Mouse (Mus musculus) forebrain, embryonic 15.5 days (tissue): ENCODE measurements around the gene Gm13290. TPM values are rescaled to one million over a fixed set of nuclear protein-coding genes. Genes with fewer than 3 reads are reported as not detected.
"Not testable (repeated sequence)": the region's sequence is repeated elsewhere in the genome, so short reads cannot be mapped to it uniquely, and the experiment has no call there.

Experiments used
- ATAC-seq: fragments of 200-750 bp; cut with Nextera tagmentation; replicated peaks from 2 replicates; pipeline ENCODE4 v1.8.0; 2017; ENCODE audit warnings: mild to moderate bottlenecking, moderate TSS enrichment, moderate library complexity
- H3K27ac ChIP-seq: fragments of 300-500 bp; sonication (generic); replicated peaks from 2 replicates; pipeline ENCODE4 v1.5.1; 2015; ENCODE audit warnings: mild to moderate bottlenecking, inconsistent platforms
- H3K27me3 ChIP-seq: fragments of 300-500 bp; sonication (generic); 2 replicates; pipeline ENCODE4 v1.6.1; 2015; ENCODE audit warnings: inconsistent platforms
- H3K36me3 ChIP-seq: fragments of 300-500 bp; sonication (generic); 2 replicates; pipeline ENCODE4 v1.6.1; 2015; ENCODE audit warnings: mild to moderate bottlenecking, inconsistent platforms
- H3K4me1 ChIP-seq: fragments of 300-500 bp; sonication (generic); 2 replicates; pipeline ENCODE4 v1.6.1; 2015; ENCODE audit warnings: inconsistent platforms
- H3K4me2 ChIP-seq: fragments of 300-500 bp; sonication (generic); replicated peaks from 2 replicates; pipeline ENCODE4 v1.6.1; 2015; ENCODE audit warnings: mild to moderate bottlenecking, inconsistent platforms
- H3K4me3 ChIP-seq: fragments of 300-500 bp; sonication (generic); 2 replicates; pipeline ENCODE4 v1.5.1; 2015; ENCODE audit warnings: mild to moderate bottlenecking, inconsistent platforms
- H3K9ac ChIP-seq: fragments of 300-500 bp; sonication (generic); replicated peaks from 2 replicates; pipeline ENCODE4 v1.6.1; 2015; ENCODE audit warnings: mild to moderate bottlenecking, inconsistent platforms
- H3K9me3 ChIP-seq: fragments of 300-500 bp; sonication (generic); 2 replicates; pipeline ENCODE4 v1.6.1; 2016; ENCODE audit warnings: inconsistent platforms
- WGBS: fragments of 180-500 bp; shearing (Covaris S2); methylation state at CpG from one replicate; pipeline ENCODE4 v1.1.7; 2015; ENCODE audit warnings: mixed read lengths; 5-methylcytosine and 5-hydroxymethylcytosine counted together
- polyA plus RNA-seq: library from polyadenylated mRNA; unstranded; fragments of >200 nt; fragmentation: Nextera tagmentation; extraction: Ambion mirVana; gene quantifications from 2 replicates; pipeline ENCODE4 v1.2.1, GENCODE M21; 2015

The Gm13290 gene
- polyA plus RNA-seq, 1 experiment from 2014 or later: not detected

- not testable (repeated sequence) for H3K4me1 ChIP-seq, H3K27me3 ChIP-seq, H3K36me3 ChIP-seq, H3K4me3 ChIP-seq, H3K9me3 ChIP-seq, ATAC-seq, H3K9ac ChIP-seq, H3K27ac ChIP-seq, H3K4me2 ChIP-seq
- WGBS: 0% methylated on average over 7 of the region's 28 CpGs
These were observed 14.8 kb downstream of the Gm13290 start, which contains the start of gene Gm13277 for GRCm38 (mm10) chr4:88788402-88788801. TSS of gene Gm13277 (plus strand) at chr4:88788632.

- not testable (repeated sequence) for H3K4me1 ChIP-seq, H3K36me3 ChIP-seq
- no CpG with 5 or more reads among the region's 28 CpGs for WGBS
These were observed 17.6 kb downstream of the Gm13290 start, which contains the start of gene Gm13278 for GRCm38 (mm10) chr4:88791250-88791649. TSS of gene Gm13278 (plus strand) at chr4:88791550.

GRCm38 (mm10) chr4:88793936-88794675 is 20.5 kb downstream of the Gm13290 start, which contains the start of gene Gm13275:
TSS of gene Gm13275 (plus strand) at chr4:88794487.
- H3K4me2 ChIP-seq, H3K4me3 ChIP-seq, H3K27me3 ChIP-seq, ATAC-seq, H3K27ac ChIP-seq, H3K9ac ChIP-seq, H3K4me1 ChIP-seq, H3K9me3 ChIP-seq, H3K36me3 ChIP-seq: not testable (repeated sequence)
- WGBS: 0% methylated on average over 15 of the region's 52 CpGs

More at GRCm38 (mm10) chr4:88791250-88791649, 17.6 kb downstream of the Gm13290 start, which contains the start of gene Gm13278:
- not testable (repeated sequence) for ATAC-seq, H3K4me2 ChIP-seq, H3K27me3 ChIP-seq, H3K4me3 ChIP-seq, H3K9ac ChIP-seq, H3K9me3 ChIP-seq, H3K27ac ChIP-seq

- H3K4me2 ChIP-seq, H3K4me3 ChIP-seq, H3K4me1 ChIP-seq, H3K27me3 ChIP-seq, H3K27ac ChIP-seq, H3K36me3 ChIP-seq, H3K9me3 ChIP-seq, ATAC-seq, H3K9ac ChIP-seq: not testable (repeated sequence)
- no CpG with 5 or more reads among the region's 28 CpGs for WGBS
These were observed 23.5 kb downstream of the Gm13290 start, which contains the start of gene Gm13279 for GRCm38 (mm10) chr4:88797097-88797496. TSS of gene Gm13279 (plus strand) at chr4:88797397.

- H3K4me1 ChIP-seq, H3K27me3 ChIP-seq, H3K9me3 ChIP-seq, H3K9ac ChIP-seq, H3K27ac ChIP-seq, H3K4me3 ChIP-seq, ATAC-seq, H3K4me2 ChIP-seq, H3K36me3 ChIP-seq: not testable (repeated sequence)
- WGBS: 18% methylated on average over 5 of the region's 7 CpGs
These were observed 25.7 kb downstream of the Gm13290 start, which contains the start of gene Gm13285 for GRCm38 (mm10) chr4:88799365-88799764. TSS of gene Gm13285 (plus strand) at chr4:88799665.

- no CpG with 5 or more reads among the region's 29 CpGs for WGBS
- not testable (repeated sequence) for ATAC-seq, H3K4me3 ChIP-seq, H3K27ac ChIP-seq, H3K4me2 ChIP-seq, H3K27me3 ChIP-seq, H3K9ac ChIP-seq, H3K4me1 ChIP-seq, H3K9me3 ChIP-seq, H3K36me3 ChIP-seq
These were observed 29.3 kb downstream of the Gm13290 start, which contains the start of gene Gm13287 for GRCm38 (mm10) chr4:88802954-88803353. TSS of gene Gm13287 (plus strand) at chr4:88803254.

- H3K27ac ChIP-seq, H3K36me3 ChIP-seq, H3K27me3 ChIP-seq, ATAC-seq, H3K9me3 ChIP-seq, H3K9ac ChIP-seq, H3K4me1 ChIP-seq: not testable (repeated sequence)
- Histone ChIP-seq H3K4me3 (peak within 1 kb of the TSS; percentile 30), H3K4me2 (peak within 1 kb of the TSS; percentile 42)
- no CpG with 5 or more reads among the region's 8 CpGs for WGBS
These were observed 31.6 kb downstream of the Gm13290 start, which contains the start of gene Gm13288 for GRCm38 (mm10) chr4:88805231-88805630. TSS of gene Gm13288 (plus strand) at chr4:88805531.

GRCm38 (mm10) chr4:88805761-88806160 is 32.1 kb downstream of the Gm13290 start:
- 0% methylated on average over 1 of the region's 34 CpGs for WGBS
- H3K9ac ChIP-seq, H3K9me3 ChIP-seq, H3K27me3 ChIP-seq, ATAC-seq, H3K36me3 ChIP-seq, H3K27ac ChIP-seq, H3K4me1 ChIP-seq: not testable (repeated sequence)
- peak overlapping the region; percentile 42 for H3K4me2 ChIP-seq
- H3K4me3 ChIP-seq: peak overlapping the region; percentile 30

- Histone ChIP-seq H3K4me1 (no peaks in the 10 kb centered on the region), H3K4me3 (no peak within 1 kb of the TSS), H3K36me3 (no peaks in the 10 kb centered on the region), H3K27ac (no peak within 1 kb of the TSS), H3K27me3 (no peaks in the 10 kb centered on the region), H3K9ac (no peak within 1 kb of the TSS), H3K4me2 (no peak within 1 kb of the TSS), H3K9me3 (no peaks in the 10 kb centered on the region)
- 75% methylated on average over 3 of the region's 3 CpGs for WGBS
- no peak for ATAC-seq
These were observed 42.3 kb downstream of the Gm13290 start, which contains the start of gene Ifna7 for GRCm38 (mm10) chr4:88815928-88816327. TSS of gene Ifna7 (plus strand) at chr4:88816228.

GRCm38 (mm10) chr4:88819659-88820058 is 46.0 kb downstream of the Gm13290 start, which contains the start of gene Ifna11:
TSS of gene Ifna11 (plus strand) at chr4:88819959.
- no peaks in the 10 kb centered on the region for H3K4me1 ChIP-seq
- H3K9ac ChIP-seq: no peak within 1 kb of the TSS
- no peak within 1 kb of the TSS for H3K4me2 ChIP-seq
- H3K27me3 ChIP-seq: no peaks in the 10 kb centered on the region
- no peaks in the 10 kb centered on the region for H3K9me3 ChIP-seq
- 92% methylated on average over 1 of the region's 1 CpGs for WGBS
- no peaks in the 10 kb centered on the region for H3K36me3 ChIP-seq
- no peak within 1 kb of the TSS for H3K4me3 ChIP-seq
- ATAC-seq: no peak
- no peak within 1 kb of the TSS for H3K27ac ChIP-seq

GRCm38 (mm10) chr4:88822995-88823394 is 49.4 kb downstream of the Gm13290 start:
- WGBS: 26% methylated on average over 4 of the region's 4 CpGs
- H3K4me1 ChIP-seq: no peaks in the 10 kb centered on the region

More at GRCm38 (mm10) chr4:88822995-88823394, 49.4 kb downstream of the Gm13290 start:
- no peak for ATAC-seq
- Histone ChIP-seq H3K27me3 (no peaks in the 10 kb centered on the region), H3K9me3 (no peaks in the 10 kb centered on the region), H3K36me3 (no peaks in the 10 kb centered on the region), H3K4me3 (no peak overlapping the region), H3K9ac (no peak overlapping the region), H3K4me2 (no peak overlapping the region), H3K27ac (no peak overlapping the region)
